Comparison of ENCODE assay signal across 9 mouse cellular contexts in the genomic region with DNA sequence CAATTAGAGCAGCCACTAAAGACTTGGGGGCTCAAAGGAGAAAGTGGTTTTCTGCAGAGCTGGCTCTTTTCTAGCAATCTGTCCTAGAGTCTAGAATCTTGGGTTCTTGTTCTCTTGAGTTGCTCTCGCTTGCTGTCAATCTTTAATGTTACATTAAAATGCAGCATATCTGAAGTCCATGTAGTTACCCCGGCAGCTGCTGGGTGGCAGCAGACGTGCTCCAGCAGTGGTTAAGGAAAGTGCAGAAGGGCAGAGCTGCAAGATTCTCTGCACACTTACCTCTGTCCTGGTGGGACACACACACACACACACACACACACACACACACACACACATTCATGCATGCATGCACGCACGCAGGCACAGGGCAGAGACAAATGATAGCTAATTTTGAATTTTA.
DNase-seq lines count a peak whose midpoint lies in the region; ATAC-seq and TF ChIP-seq lines count a peak whose summit lies in the region.
"Had no signal": no experiment of that assay in that cellular context is flagged by ENCODE, and none has a peak within 500 bp of the region (broad histone marks: within the 10 kb centered on the region; RNA-seq: fewer than 3 reads in every experiment).

No protein-coding gene starts in this region.

- H3K36me3 ChIP-seq in forebrain, embryonic 14.5 days (ENCODE audit: control insufficient read depth, insufficient read depth, low read length), result no peaks in the 10 kb centered on the region
- no peaks in the 10 kb centered on the region for H3K36me3 ChIP-seq in forebrain, embryonic 13.5 days (ENCODE audit: poor library complexity, severe bottlenecking)
- no peaks in the 10 kb centered on the region for H3K36me3 ChIP-seq in liver, postnatal 0 days (replicated peaks; ENCODE audit: insufficient read depth, low read length)
- H3K36me3 ChIP-seq in liver, embryonic 11.5 days (ENCODE audit: control insufficient read depth, insufficient read depth, low read length), result no peaks in the 10 kb centered on the region
- H3K36me3 ChIP-seq in midbrain, embryonic 15.5 days (replicated peaks), result no peaks in the 10 kb centered on the region
- no peaks in the 10 kb centered on the region for H3K36me3 ChIP-seq in heart, embryonic 12.5 days
- H3K36me3 ChIP-seq: liver, embryonic 15.5 days had no signal

- ATAC-seq in forebrain, embryonic 14.5 days, result no peak
- no peak for ATAC-seq in forebrain, embryonic 13.5 days
- ATAC-seq in liver, postnatal 0 days, result no peak
- no peak for ATAC-seq in liver, embryonic 11.5 days (replicated peaks; ENCODE audit: low FRiP score)
- ATAC-seq in midbrain, embryonic 15.5 days (replicated peaks), result peak; percentile 73
- ATAC-seq in heart, embryonic 12.5 days (ENCODE audit: insufficient number of reproducible peaks, low FRiP score), result no peak

- no peaks in the 10 kb centered on the region for H3K27me3 ChIP-seq in forebrain, embryonic 14.5 days (replicated peaks; ENCODE audit: control insufficient read depth, insufficient read depth, low read length)
- no peaks in the 10 kb centered on the region for H3K27me3 ChIP-seq in forebrain, embryonic 13.5 days
- H3K27me3 ChIP-seq in liver, postnatal 0 days (ENCODE audit: insufficient read depth, low read length), result no peaks in the 10 kb centered on the region
- no peaks in the 10 kb centered on the region for H3K27me3 ChIP-seq in liver, embryonic 11.5 days (replicated peaks; ENCODE audit: control insufficient read depth, insufficient read depth, low read length)
- no peaks in the 10 kb centered on the region for H3K27me3 ChIP-seq in midbrain, embryonic 15.5 days (replicated peaks)
- no peaks in the 10 kb centered on the region for H3K27me3 ChIP-seq in heart, embryonic 12.5 days (replicated peaks)
- H3K27me3 ChIP-seq: liver, embryonic 15.5 days had no signal

- peak; percentile 24 for DNase-seq in forebrain, embryonic 14.5 days (ENCODE audit: low spot score)
- no peak for DNase-seq in liver, postnatal 0 days
- no peak for DNase-seq in liver, embryonic 11.5 days (ENCODE audit: low spot score)
- DNase-seq in MN1 (ENCODE audit: low spot score), result no peak

- H3K27ac ChIP-seq in forebrain, embryonic 14.5 days (ENCODE audit: low read depth, low read length), result no peak overlapping the region
- H3K27ac ChIP-seq in forebrain, embryonic 13.5 days, result no peak overlapping the region
- H3K27ac ChIP-seq in liver, postnatal 0 days (ENCODE audit: low read depth), result no peak overlapping the region
- no peak overlapping the region for H3K27ac ChIP-seq in liver, embryonic 11.5 days (ENCODE audit: low read depth, low read length)
- H3K27ac ChIP-seq in embryonic fibroblast, embryonic 13.5 days (ENCODE audit: insufficient read depth, low read length), result no peak overlapping the region
- H3K27ac ChIP-seq in midbrain, embryonic 15.5 days, result no peak overlapping the region
- no peak overlapping the region for H3K27ac ChIP-seq in heart, embryonic 12.5 days (ENCODE audit: poor library complexity, severe bottlenecking)
- H3K27ac ChIP-seq: liver, embryonic 15.5 days had no signal

- TF ChIP-seq POLR2A in embryonic fibroblast, embryonic 13.5 days (IDR thresholded peaks at IDR 0.05; ENCODE audit: low read depth, low read length), result no peak

- H3K4me3 ChIP-seq in forebrain, embryonic 14.5 days (ENCODE audit: low read depth, low read length), result no peak overlapping the region
- no peak overlapping the region for H3K4me3 ChIP-seq in forebrain, embryonic 13.5 days
- H3K4me3 ChIP-seq in liver, postnatal 0 days (ENCODE audit: low read depth, low read length), result no peak overlapping the region
- no peak overlapping the region for H3K4me3 ChIP-seq in liver, embryonic 11.5 days (ENCODE audit: low read depth, low read length)
- H3K4me3 ChIP-seq in embryonic fibroblast, embryonic 13.5 days (ENCODE audit: insufficient read depth, low read length), result no peak overlapping the region
- H3K4me3 ChIP-seq in midbrain, embryonic 15.5 days, result no peak overlapping the region
- no peak overlapping the region for H3K4me3 ChIP-seq in heart, embryonic 12.5 days
- H3K4me3 ChIP-seq: liver, embryonic 15.5 days had no signal

- no peaks in the 10 kb centered on the region for H3K4me1 ChIP-seq in forebrain, embryonic 14.5 days (ENCODE audit: control insufficient read depth, insufficient read depth, low read length)
- peaks cover 7% of the 10 kb centered on the region for H3K4me1 ChIP-seq in forebrain, embryonic 13.5 days
- H3K4me1 ChIP-seq in liver, postnatal 0 days (ENCODE audit: insufficient read depth), result no peaks in the 10 kb centered on the region
- no peaks in the 10 kb centered on the region for H3K4me1 ChIP-seq in liver, embryonic 11.5 days (replicated peaks; ENCODE audit: control insufficient read depth, insufficient read depth, low read length)
- H3K4me1 ChIP-seq in embryonic fibroblast, embryonic 13.5 days (ENCODE audit: control insufficient read depth, insufficient read depth, low read length), result peaks cover 3% of the 10 kb centered on the region; the same call in 1 of the 2 replicates
- no peaks in the 10 kb centered on the region for H3K4me1 ChIP-seq in midbrain, embryonic 15.5 days
- no peaks in the 10 kb centered on the region for H3K4me1 ChIP-seq in heart, embryonic 12.5 days (replicated peaks)
- H3K4me1 ChIP-seq: liver, embryonic 15.5 days had no signal

- peak; percentile 34 for TF ChIP-seq CTCF in liver, postnatal 0 days (IDR thresholded peaks at IDR 0.05; ENCODE audit: low read depth)
- peak; percentile 64; the same call in 1 of the 2 replicates for TF ChIP-seq CTCF in embryonic fibroblast, embryonic 13.5 days (IDR thresholded peaks at IDR 0.05; ENCODE audit: borderline replicate concordance, insufficient read depth, low read length)

- TF ChIP-seq EP300 in liver, postnatal 0 days (IDR thresholded peaks at IDR 0.05; ENCODE audit: low read depth), result no peak

- WGBS in forebrain, embryonic 14.5 days, result 60% methylated on average over 5 of the region's 5 CpGs
- 63% methylated on average over 5 of the region's 5 CpGs for WGBS in forebrain, embryonic 13.5 days
- 61% methylated on average over 5 of the region's 5 CpGs for WGBS in liver, postnatal 0 days (ENCODE audit: insufficient replicate concordance)
- 66% methylated on average over 5 of the region's 5 CpGs for WGBS in liver, embryonic 11.5 days
- WGBS in midbrain, embryonic 15.5 days, result 58% methylated on average over 5 of the region's 5 CpGs
- WGBS in heart, embryonic 12.5 days, result 53% methylated on average over 5 of the region's 5 CpGs

- H3K9me3 ChIP-seq in forebrain, embryonic 14.5 days (replicated peaks; ENCODE audit: control insufficient read depth, low read length), result no peaks in the 10 kb centered on the region
- H3K9me3 ChIP-seq in forebrain, embryonic 13.5 days (replicated peaks), result no peaks in the 10 kb centered on the region
- no peaks in the 10 kb centered on the region for H3K9me3 ChIP-seq in liver, postnatal 0 days (ENCODE audit: low read length)
- no peaks in the 10 kb centered on the region for H3K9me3 ChIP-seq in liver, embryonic 11.5 days (ENCODE audit: control insufficient read depth, low read length)
- no peaks in the 10 kb centered on the region for H3K9me3 ChIP-seq in midbrain, embryonic 15.5 days
- no peaks in the 10 kb centered on the region for H3K9me3 ChIP-seq in heart, embryonic 12.5 days (replicated peaks)
- H3K9me3 ChIP-seq: liver, embryonic 15.5 days had no signal

- H3K4me2 ChIP-seq in forebrain, embryonic 14.5 days (ENCODE audit: low read length), result no peak overlapping the region
- H3K4me2 ChIP-seq in forebrain, embryonic 13.5 days, result no peak overlapping the region
- no peak overlapping the region for H3K4me2 ChIP-seq in liver, postnatal 0 days (ENCODE audit: low read depth, low read length)
- H3K4me2 ChIP-seq in liver, embryonic 11.5 days, result no peak overlapping the region
- H3K4me2 ChIP-seq in midbrain, embryonic 15.5 days, result no peak overlapping the region
- H3K4me2 ChIP-seq in heart, embryonic 12.5 days, result no peak overlapping the region
- H3K4me2 ChIP-seq: liver, embryonic 15.5 days had no signal

- H3K9ac ChIP-seq in forebrain, embryonic 14.5 days (ENCODE audit: low read length), result no peak overlapping the region
- H3K9ac ChIP-seq in forebrain, embryonic 13.5 days, result no peak overlapping the region
- H3K9ac ChIP-seq in liver, postnatal 0 days (replicated peaks), result no peak overlapping the region
- no peak overlapping the region for H3K9ac ChIP-seq in liver, embryonic 11.5 days (ENCODE audit: low read depth, low read length)
- H3K9ac ChIP-seq in midbrain, embryonic 15.5 days, result no peak overlapping the region
- no peak overlapping the region for H3K9ac ChIP-seq in heart, embryonic 12.5 days
- H3K9ac ChIP-seq: liver, embryonic 15.5 days had no signal
